In the genomic region with DNA sequence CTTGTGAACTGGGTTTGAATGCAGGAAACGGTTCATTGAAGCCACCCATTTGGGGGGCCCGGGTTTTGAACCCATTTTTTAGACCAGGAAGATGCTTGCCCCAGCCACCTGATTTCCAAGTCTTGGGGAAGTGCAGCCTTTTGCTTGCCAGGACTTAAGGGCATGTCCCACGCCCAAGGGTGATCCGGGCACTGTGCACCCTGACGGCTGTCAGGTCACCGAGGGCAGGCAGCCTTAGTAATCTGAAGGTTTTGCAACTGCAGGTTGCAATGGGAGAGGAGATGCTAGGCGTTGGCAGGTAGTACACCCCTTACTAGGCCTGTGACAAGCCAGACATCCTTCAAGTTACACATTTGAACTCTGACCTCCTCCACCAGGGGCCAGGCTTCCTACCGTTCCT, we compare ENCODE assay signal across 8 mouse cellular contexts. TPM values are rescaled to one million over a fixed set of nuclear protein-coding genes. Genes with fewer than 3 reads are reported as not detected.
DNase-seq lines count a peak whose midpoint lies in the region; ATAC-seq and TF ChIP-seq lines count a peak whose summit lies in the region.

No protein-coding gene starts in this region.

- DNase-seq in heart, postnatal 36 days, result no peak
- no peak for DNase-seq in layer of hippocampus, adult 8-10 months (ENCODE audit: low spot score in 2 of 2)
- DNase-seq in urinary bladder, postnatal 25 days (ENCODE audit: low spot score), result no peak
- DNase-seq in frontal cortex, postnatal 25 days (ENCODE audit: low spot score in 2 of 2), result no peak

- no peaks in the 10 kb centered on the region; the same call in 1 of the 2 replicates for H3K27me3 ChIP-seq in heart, embryonic 12.5 days (replicated peaks)
- H3K27me3 ChIP-seq in ES-Bruce4 (ENCODE audit: control insufficient read depth, insufficient read depth, low read length, poor library complexity, severe bottlenecking), result no peaks in the 10 kb centered on the region
- H3K27me3 ChIP-seq in forebrain, embryonic 15.5 days, result no peaks in the 10 kb centered on the region
- H3K27me3 ChIP-seq in liver, embryonic 16.5 days (ENCODE audit: control insufficient read depth, insufficient read depth, low read depth, low read length), result no peaks in the 10 kb centered on the region

- intact Hi-C loops in heart, postnatal 36 days (cut with DNase I), result no loop called here

- H3K36me3 ChIP-seq in heart, embryonic 12.5 days, result no peaks in the 10 kb centered on the region
- no peaks in the 10 kb centered on the region for H3K36me3 ChIP-seq in ES-Bruce4 (ENCODE audit: control insufficient read depth, insufficient read depth, low read length, poor library complexity, severe bottlenecking)
- no peaks in the 10 kb centered on the region for H3K36me3 ChIP-seq in forebrain, embryonic 15.5 days
- H3K36me3 ChIP-seq in liver, embryonic 16.5 days (ENCODE audit: control insufficient read depth, insufficient read depth), result peaks cover 3% of the 10 kb centered on the region; the same call in 1 of the 2 replicates

- 55% methylated on average over 8 of the region's 8 CpGs for WGBS in heart, embryonic 12.5 days
- WGBS in forebrain, embryonic 15.5 days, result 51% methylated on average over 8 of the region's 8 CpGs
- 44% methylated on average over 8 of the region's 8 CpGs for WGBS in liver, embryonic 16.5 days (ENCODE audit: insufficient replicate concordance)

- H3K9ac ChIP-seq in heart, embryonic 12.5 days, result peak overlapping the region; percentile 63
- H3K9ac ChIP-seq in ES-Bruce4 (ENCODE audit: low read depth, poor library complexity, severe bottlenecking), result peak overlapping the region; percentile 22
- H3K9ac ChIP-seq in forebrain, embryonic 15.5 days (replicated peaks), result peak overlapping the region; percentile 57
- H3K9ac ChIP-seq in liver, embryonic 16.5 days (ENCODE audit: low read depth, low read length), result peak overlapping the region; percentile 67

- H3K4me1 ChIP-seq in heart, embryonic 12.5 days (replicated peaks), result peaks cover 9% of the 10 kb centered on the region; the same call in 1 of the 2 replicates
- no peaks in the 10 kb centered on the region for H3K4me1 ChIP-seq in ES-Bruce4 (ENCODE audit: control insufficient read depth, insufficient read depth, low read length)
- peaks cover 14% of the 10 kb centered on the region for H3K4me1 ChIP-seq in forebrain, embryonic 15.5 days
- H3K4me1 ChIP-seq in liver, embryonic 16.5 days (ENCODE audit: control insufficient read depth, low read depth, low read length), result peaks cover 13% of the 10 kb centered on the region

- no peaks in the 10 kb centered on the region for H3K9me3 ChIP-seq in heart, embryonic 12.5 days (replicated peaks)
- H3K9me3 ChIP-seq in ES-Bruce4 (replicated peaks; ENCODE audit: control insufficient read depth, insufficient read depth, low read length, poor library complexity, severe bottlenecking), result no peaks in the 10 kb centered on the region
- H3K9me3 ChIP-seq in forebrain, embryonic 15.5 days, result no peaks in the 10 kb centered on the region
- H3K9me3 ChIP-seq in liver, embryonic 16.5 days (replicated peaks; ENCODE audit: control insufficient read depth, low read length), result no peaks in the 10 kb centered on the region

- no peak overlapping the region for H3K27ac ChIP-seq in heart, embryonic 12.5 days (ENCODE audit: poor library complexity, severe bottlenecking)
- H3K27ac ChIP-seq in ES-Bruce4 (ENCODE audit: insufficient read depth, low read length), result no peak overlapping the region
- no peak overlapping the region for H3K27ac ChIP-seq in forebrain, embryonic 15.5 days (replicated peaks)
- H3K27ac ChIP-seq in liver, embryonic 16.5 days (ENCODE audit: low read length), result peak overlapping the region; percentile 76

- peak overlapping the region; percentile 61 for H3K4me3 ChIP-seq in heart, embryonic 12.5 days
- H3K4me3 ChIP-seq in ES-Bruce4 (ENCODE audit: low read depth, low read length), result peak overlapping the region; percentile 78; the same call in 1 of the 2 replicates
- peak overlapping the region; percentile 62 for H3K4me3 ChIP-seq in forebrain, embryonic 15.5 days
- H3K4me3 ChIP-seq in liver, embryonic 16.5 days (ENCODE audit: low read depth, low read length), result peak overlapping the region; percentile 72

- peak overlapping the region; percentile 92 for H3K4me2 ChIP-seq in heart, embryonic 12.5 days
- H3K4me2 ChIP-seq in forebrain, embryonic 15.5 days (replicated peaks), result peak overlapping the region; percentile 71
- peak overlapping the region; percentile 81 for H3K4me2 ChIP-seq in liver, embryonic 16.5 days (ENCODE audit: low read depth, low read length)

- ATAC-seq in heart, embryonic 12.5 days (ENCODE audit: insufficient number of reproducible peaks, low FRiP score), result no peak
- ATAC-seq in forebrain, embryonic 15.5 days (replicated peaks), result no peak
- ATAC-seq in liver, embryonic 16.5 days (ENCODE audit: low read depth), result no peak

- no peak for TF ChIP-seq EP300 in ES-Bruce4 (IDR thresholded peaks at IDR 0.05; ENCODE audit: insufficient read depth, low read depth, low read length)

- no peak for TF ChIP-seq POLR2A in ES-Bruce4 (IDR thresholded peaks at IDR 0.05; ENCODE audit: insufficient read depth, low read length)

- no peak for TF ChIP-seq CTCF in ES-Bruce4 (IDR thresholded peaks at IDR 0.05; ENCODE audit: low read depth, low read length)

RNA-seq across cellular contexts. Expression of gene Ttc38, which starts 0.5 kb away (rescaled TPM):
- polyA plus RNA-seq in heart, embryonic 12.5 days (2016; fragmentation: Nextera tagmentation; extraction: Ambion mirVana), result 3.3 and 3.6 TPM in 2 replicates
- total RNA-seq in heart, postnatal 36 days (2021), result 10 to 100 TPM; 13.9 to 21.5 TPM
- 4.4 and 6.3 TPM in 2 replicates for polyA plus RNA-seq in ES-Bruce4 (2011; ENCODE audit: insufficient read depth, insufficient read length, low read depth, missing spikeins)
- polyA plus RNA-seq in forebrain, embryonic 15.5 days (2015; fragmentation: Nextera tagmentation; extraction: Ambion mirVana), result 2.9 and 3.6 TPM in 2 replicates
- 8.9 and 10.7 TPM in 2 replicates for polyA plus RNA-seq in liver, embryonic 16.5 days (2015; fragmentation: Nextera tagmentation; extraction: Ambion mirVana)
- total RNA-seq in layer of hippocampus, adult 8-10 months (2022), result 1 to 10 TPM; 5.5 to 9.7 (median 7.4) TPM

RNA-seq across cellular contexts. Expression of gene Pkdrej, which starts 11.1 kb away (rescaled TPM):
- polyA plus RNA-seq in heart, embryonic 12.5 days (2016; fragmentation: Nextera tagmentation; extraction: Ambion mirVana), result 0.14 and 0.19 TPM in 2 replicates
- 1 to 10 TPM; 2.7 to 3.8 TPM for total RNA-seq in heart, postnatal 36 days (2021)
- polyA plus RNA-seq in ES-Bruce4 (2011; ENCODE audit: insufficient read depth, insufficient read length, low read depth, missing spikeins), result 0.13 TPM in 1 of 2 replicates, not detected in the other
- polyA plus RNA-seq in forebrain, embryonic 15.5 days (2015; fragmentation: Nextera tagmentation; extraction: Ambion mirVana), result 0.04 and 0.06 TPM in 2 replicates
- polyA plus RNA-seq in liver, embryonic 16.5 days (2015; fragmentation: Nextera tagmentation; extraction: Ambion mirVana), result 0.09 TPM in 2 replicates
- total RNA-seq in layer of hippocampus, adult 8-10 months (2022), result under 1 TPM; 0.72 to 1.00 (median 0.87) TPM

RNA-seq across cellular contexts. Expression of gene Cdpf1, which starts 21.1 kb away (rescaled TPM):
- polyA plus RNA-seq in heart, embryonic 12.5 days (2016; fragmentation: Nextera tagmentation; extraction: Ambion mirVana), result 34.4 and 35.7 TPM in 2 replicates
- total RNA-seq in heart, postnatal 36 days (2021), result 10 to 100 TPM; 35.6 to 41.4 TPM
- polyA plus RNA-seq in ES-Bruce4 (2011; ENCODE audit: insufficient read depth, insufficient read length, low read depth, missing spikeins), result 18.1 and 19.9 TPM in 2 replicates
- 22.8 and 24.3 TPM in 2 replicates for polyA plus RNA-seq in forebrain, embryonic 15.5 days (2015; fragmentation: Nextera tagmentation; extraction: Ambion mirVana)
- 17.2 and 18.6 TPM in 2 replicates for polyA plus RNA-seq in liver, embryonic 16.5 days (2015; fragmentation: Nextera tagmentation; extraction: Ambion mirVana)
- total RNA-seq in layer of hippocampus, adult 8-10 months (2022), result 10 to 100 TPM; 15.3 to 27.8 (median 23.7) TPM

RNA-seq across cellular contexts. Expression of gene Gtse1, which starts 26.9 kb away (rescaled TPM):
- polyA plus RNA-seq in heart, embryonic 12.5 days (2016; fragmentation: Nextera tagmentation; extraction: Ambion mirVana), result 31.6 and 32.4 TPM in 2 replicates
- total RNA-seq in heart, postnatal 36 days (2021), result under 1 TPM; 0.17 to 0.46 TPM
- polyA plus RNA-seq in ES-Bruce4 (2011; ENCODE audit: insufficient read depth, insufficient read length, low read depth, missing spikeins), result 134 and 138 TPM in 2 replicates
- polyA plus RNA-seq in forebrain, embryonic 15.5 days (2015; fragmentation: Nextera tagmentation; extraction: Ambion mirVana), result 14.6 and 15.7 TPM in 2 replicates
- polyA plus RNA-seq in liver, embryonic 16.5 days (2015; fragmentation: Nextera tagmentation; extraction: Ambion mirVana), result 23.0 TPM in 2 replicates
- under 1 TPM; 0.22 to 0.86 (median 0.49) TPM for total RNA-seq in layer of hippocampus, adult 8-10 months (2022)

RNA-seq across cellular contexts. Expression of gene Trmu, which starts 46.5 kb away (rescaled TPM):
- 29.9 and 30.1 TPM in 2 replicates for polyA plus RNA-seq in heart, embryonic 12.5 days (2016; fragmentation: Nextera tagmentation; extraction: Ambion mirVana)
- total RNA-seq in heart, postnatal 36 days (2021), result 10 to 100 TPM; 17.3 to 21.0 TPM
- 9.1 and 10.0 TPM in 2 replicates for polyA plus RNA-seq in ES-Bruce4 (2011; ENCODE audit: insufficient read depth, insufficient read length, low read depth, missing spikeins)
- polyA plus RNA-seq in forebrain, embryonic 15.5 days (2015; fragmentation: Nextera tagmentation; extraction: Ambion mirVana), result 51.6 and 54.0 TPM in 2 replicates
- 15.4 and 15.5 TPM in 2 replicates for polyA plus RNA-seq in liver, embryonic 16.5 days (2015; fragmentation: Nextera tagmentation; extraction: Ambion mirVana)
- total RNA-seq in layer of hippocampus, adult 8-10 months (2022), result 10 to 100 TPM; 31.0 to 40.1 (median 35.9) TPM
